Comparison of ENCODE assay signal across 22 mouse cellular contexts in genomic region chr14:48880041-48880440, GRCm38 (mm10).
DNase-seq lines count a peak whose midpoint lies in the region; ATAC-seq lines count a peak whose summit lies in the region.
"Had no signal": no experiment of that assay in that cellular context is flagged by ENCODE, and none has a peak within 500 bp of the region (broad histone marks: within the 10 kb centered on the region; RNA-seq: fewer than 3 reads in every experiment).

No protein-coding gene starts in this region.

- H3K4me3 ChIP-seq in midbrain, embryonic 12.5 days: no peak overlapping the region
- H3K4me3 ChIP-seq in midbrain, embryonic 16.5 days (ENCODE audit: low read depth, low read length): no peak overlapping the region
- H3K4me3 ChIP-seq: embryonic facial prominence, embryonic 12.5 days; erythroblast, embryonic 14.5 days; hindbrain, embryonic 10.5 days; left cerebral cortex, adult 2 months; limb, embryonic 10.5 days; midbrain, embryonic 10.5 days; neural tube, embryonic 15.5 days had no signal

- H3K4me2 ChIP-seq in midbrain, embryonic 12.5 days (replicated peaks): no peak overlapping the region
- no peak overlapping the region for H3K4me2 ChIP-seq in midbrain, embryonic 16.5 days (ENCODE audit: low read length)
- H3K4me2 ChIP-seq: embryonic facial prominence, embryonic 12.5 days; neural tube, embryonic 15.5 days had no signal

- H3K36me3 ChIP-seq in midbrain, embryonic 12.5 days: no peaks in the 10 kb centered on the region
- no peaks in the 10 kb centered on the region for H3K36me3 ChIP-seq in midbrain, embryonic 16.5 days (ENCODE audit: control insufficient read depth, insufficient read depth, low read length)
- H3K36me3 ChIP-seq: embryonic facial prominence, embryonic 12.5 days; hindbrain, embryonic 10.5 days; limb, embryonic 10.5 days; midbrain, embryonic 10.5 days; neural tube, embryonic 15.5 days had no signal

- intact Hi-C loops in heart, postnatal 25 days (cut with DNase I): no loop called here

- ATAC-seq in midbrain, embryonic 12.5 days (ENCODE audit: low FRiP score, low read depth): 0 out of 2 replicates have a peak, but pooled peaks have one; percentile 11
- ATAC-seq in midbrain, embryonic 16.5 days: no peak
- ATAC-seq: liver, postnatal 0 days had no signal

- H3K9ac ChIP-seq in midbrain, embryonic 12.5 days (replicated peaks): no peak overlapping the region
- no peak overlapping the region for H3K9ac ChIP-seq in midbrain, embryonic 16.5 days (ENCODE audit: low read depth, low read length)
- H3K9ac ChIP-seq: embryonic facial prominence, embryonic 12.5 days; liver, postnatal 0 days; neural tube, embryonic 15.5 days had no signal

- 37% methylated on average over 6 of the region's 6 CpGs for WGBS in midbrain, embryonic 12.5 days
- WGBS in midbrain, embryonic 16.5 days: 33% methylated on average over 6 of the region's 6 CpGs
- 12% methylated on average over 6 of the region's 6 CpGs for WGBS in large intestine, adult 2 months

- peak; percentile 9 for DNase-seq in embryo, embryonic 11.5 days (ENCODE audit: low read depth, low spot score)
- DNase-seq in embryo, embryonic 10.5 days (ENCODE audit: low spot score): no peak
- DNase-seq in kidney, adult 9 months: peak; percentile 40
- DNase-seq in kidney, adult 18-20 months: no peak
- DNase-seq in large intestine, adult 2 months (ENCODE audit: low read depth, low spot score): peak; percentile 43
- no peak for DNase-seq in heart, postnatal 25 days (ENCODE audit: low spot score)
- DNase-seq: adrenal gland, adult 8-10 months; cerebellum, adult 9-10 months; gastrocnemius, postnatal 25 days; layer of hippocampus, adult 9-11 months; liver, postnatal 0 days; lung, postnatal 4 days; thymus, postnatal 36 days had no signal

- H3K9me3 ChIP-seq in midbrain, embryonic 12.5 days: no peaks in the 10 kb centered on the region
- H3K9me3 ChIP-seq in midbrain, embryonic 16.5 days (replicated peaks; ENCODE audit: control insufficient read depth, low read length, poor library complexity, severe bottlenecking): no peaks in the 10 kb centered on the region
- H3K9me3 ChIP-seq: embryonic facial prominence, embryonic 12.5 days; hindbrain, embryonic 10.5 days; limb, embryonic 10.5 days; neural tube, embryonic 15.5 days had no signal

- no peak overlapping the region for H3K27ac ChIP-seq in midbrain, embryonic 12.5 days (replicated peaks)
- H3K27ac ChIP-seq in midbrain, embryonic 16.5 days (ENCODE audit: low read length): no peak overlapping the region
- H3K27ac ChIP-seq: embryonic facial prominence, embryonic 12.5 days; hindbrain, embryonic 10.5 days; left cerebral cortex, adult 2 months; limb, embryonic 10.5 days; neural tube, embryonic 15.5 days had no signal

- H3K4me1 ChIP-seq in midbrain, embryonic 12.5 days: peaks cover 14% of the 10 kb centered on the region; the same call in 1 of the 2 replicates
- H3K4me1 ChIP-seq in midbrain, embryonic 16.5 days (ENCODE audit: control insufficient read depth, insufficient read depth, low read length): peaks cover 8% of the 10 kb centered on the region; the same call in 1 of the 2 replicates
- H3K4me1 ChIP-seq: embryonic facial prominence, embryonic 12.5 days; neural tube, embryonic 15.5 days had no signal

- H3K27me3 ChIP-seq in midbrain, embryonic 12.5 days: peaks cover 26% of the 10 kb centered on the region
- no peaks in the 10 kb centered on the region for H3K27me3 ChIP-seq in midbrain, embryonic 16.5 days (ENCODE audit: control insufficient read depth, insufficient read depth, low read depth, low read length)

Comparison
In these comparisons a context has a peak if more than half of its experiments do, and no peak if none do; other contexts are left out.
1. DNase-seq: peak in embryo, embryonic 11.5 days (single experiment), kidney, adult 9 months (single experiment) and large intestine, adult 2 months (single experiment); none in embryo, embryonic 10.5 days (single experiment), kidney, adult 18-20 months (single experiment) and heart, postnatal 25 days (single experiment).